Mouse (Mus musculus) embryonic fibroblast, embryonic 13.5 days (primary cell): Measurements from ENCODE around the gene Gcc2.
"Not testable (repeated sequence)": the region's sequence is repeated elsewhere in the genome, so short reads cannot be mapped to it uniquely, and the experiment has no call there.

Experiments used
- CTCF ChIP-seq: IDR thresholded peaks from 2 replicates; pipeline ENCODE4 v1.5.1; 2011; ENCODE audit warnings: mild to moderate bottlenecking, control low read depth, low read length, moderate library complexity, borderline replicate concordance; ENCODE audit not compliant: insufficient read depth
- POLR2A ChIP-seq: IDR thresholded peaks from 2 replicates; pipeline ENCODE4 v1.6.1; 2011; ENCODE audit warnings: low read depth, mild to moderate bottlenecking, control low read depth, low read length, moderate library complexity

DNA sequence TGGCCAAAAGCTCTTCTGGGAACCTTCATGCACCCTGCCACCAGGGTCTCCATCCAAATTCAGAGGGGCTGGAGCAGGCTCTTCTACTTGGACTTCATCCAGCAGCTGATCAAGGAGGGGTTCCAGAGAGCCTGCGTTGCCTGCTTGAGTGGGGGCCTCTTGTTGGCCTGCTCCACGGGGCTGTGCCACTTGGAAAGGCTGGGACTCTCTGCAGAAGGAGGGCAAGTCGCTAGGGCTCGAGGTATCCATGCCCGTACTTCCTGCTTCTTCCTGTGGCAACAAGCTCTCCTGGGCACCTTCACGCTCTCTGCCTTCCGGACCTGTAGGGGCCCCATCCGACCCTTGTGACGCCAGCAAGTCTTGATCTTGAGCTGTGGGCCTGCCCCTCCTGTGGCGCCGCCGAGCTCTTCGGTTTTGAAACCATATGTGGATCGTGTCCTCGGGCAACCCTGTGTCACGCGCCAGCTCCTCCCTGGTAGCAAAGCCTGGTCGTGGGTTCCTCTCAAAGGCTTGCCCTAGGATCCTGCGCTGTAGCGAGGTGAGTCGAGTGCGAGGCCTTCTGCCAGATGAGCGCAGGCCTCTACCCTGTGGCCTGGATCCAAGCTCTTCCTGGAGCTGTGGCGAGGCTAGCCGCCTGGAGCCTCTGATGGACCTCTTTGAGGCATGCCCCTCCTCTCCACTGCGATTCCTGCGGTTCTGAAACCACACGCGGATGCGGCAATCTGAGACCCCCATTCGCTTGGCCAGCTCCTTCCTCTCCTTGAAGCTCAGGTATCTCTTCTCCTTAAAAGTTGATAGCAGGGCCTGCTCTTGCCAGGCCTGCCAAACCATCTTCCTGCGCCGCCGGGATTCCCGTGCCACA is 23.3 kb upstream of the Gcc2 start:
- TF ChIP-seq CTCF, POLR2A: not testable (repeated sequence)
